Mouse (Mus musculus): Measurements from ENCODE around the gene Slc9a3. TPM values are rescaled to one million over a fixed set of nuclear protein-coding genes. Genes with fewer than 3 reads are reported as not detected.

The Slc9a3 gene
- polyA plus RNA-seq, 1 experiment, result not detected

- Histone ChIP-seq H3K9me3 (no peaks in the 10 kb centered on the region), H3K27me3 (replicated peaks) (peaks cover 18% of the 10 kb centered on the region), H3K4me3 (replicated peaks) (no peak overlapping the region), H3K36me3 (replicated peaks; ENCODE audit: low read length) (no peaks in the 10 kb centered on the region), H3K4me1 (no peaks in the 10 kb centered on the region)
- TF ChIP-seq FLI1 (IDR thresholded peaks at IDR 0.05; ENCODE audit: low read length), result no peak
- no peak for TF ChIP-seq GATA1 (IDR thresholded peaks at IDR 0.05; ENCODE audit: borderline replicate concordance, low read length)
Measured at GRCm38 (mm10) chr13:74104417-74104816, 16.8 kb upstream of the Slc9a3 start.

DNA sequence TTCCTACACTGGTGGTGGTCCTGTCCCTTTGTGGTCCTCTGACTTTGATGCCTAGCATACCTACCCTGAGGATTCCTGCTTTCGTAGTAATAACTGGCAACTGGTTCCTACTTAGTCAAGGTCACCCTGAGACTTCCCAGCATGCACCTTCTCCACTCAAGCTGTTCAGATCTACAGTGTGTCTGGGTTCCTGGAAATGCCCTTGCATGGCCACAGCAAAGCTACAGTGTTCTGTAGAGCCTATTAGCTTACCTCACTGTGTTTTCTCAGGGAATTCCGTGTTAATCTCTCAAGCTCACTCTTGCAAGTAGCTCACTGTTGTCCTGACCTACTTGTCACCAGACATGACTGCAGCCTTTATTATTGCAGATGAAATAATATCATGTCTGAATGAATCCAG is 13.8 kb upstream of the Slc9a3 start:
- Histone ChIP-seq H3K36me3 (replicated peaks; ENCODE audit: low read length) (no peaks in the 10 kb centered on the region), H3K9me3 (peaks cover 10% of the 10 kb centered on the region), H3K4me1 (no peaks in the 10 kb centered on the region), H3K27me3 (replicated peaks) (peaks cover 20% of the 10 kb centered on the region), H3K4me3 (replicated peaks) (no peak overlapping the region)
- TF ChIP-seq GATA1 (IDR thresholded peaks at IDR 0.05; ENCODE audit: borderline replicate concordance, low read length) (no peak), FLI1 (IDR thresholded peaks at IDR 0.05; ENCODE audit: low read length) (no peak)

- H3K4me3 ChIP-seq (replicated peaks), result no peak overlapping the region
- H3K36me3 ChIP-seq (replicated peaks; ENCODE audit: low read length), result no peaks in the 10 kb centered on the region
- peaks cover 14% of the 10 kb centered on the region for H3K9me3 ChIP-seq
- no peak for TF ChIP-seq GATA1 (IDR thresholded peaks at IDR 0.05; ENCODE audit: borderline replicate concordance, low read length)
- TF ChIP-seq FLI1 (IDR thresholded peaks at IDR 0.05; ENCODE audit: low read length), result no peak
- no peaks in the 10 kb centered on the region for H3K4me1 ChIP-seq
- H3K27me3 ChIP-seq (replicated peaks), result peaks cover 40% of the 10 kb centered on the region
Measured at GRCm38 (mm10) chr13:74112593-74112992, 8.7 kb upstream of the Slc9a3 start.

- H3K9me3 ChIP-seq, result peaks cover 14% of the 10 kb centered on the region
- no peaks in the 10 kb centered on the region for H3K36me3 ChIP-seq (replicated peaks; ENCODE audit: low read length)
- TF ChIP-seq FLI1 (IDR thresholded peaks at IDR 0.05; ENCODE audit: low read length) (no peak), GATA1 (IDR thresholded peaks at IDR 0.05; ENCODE audit: borderline replicate concordance, low read length) (no peak)
- peaks cover 46% of the 10 kb centered on the region for H3K27me3 ChIP-seq (replicated peaks)
- H3K4me3 ChIP-seq (replicated peaks), result no peak overlapping the region
- no peaks in the 10 kb centered on the region for H3K4me1 ChIP-seq
Measured at GRCm38 (mm10) chr13:74113626-74114191, 7.5 kb upstream of the Slc9a3 start.

DNA sequence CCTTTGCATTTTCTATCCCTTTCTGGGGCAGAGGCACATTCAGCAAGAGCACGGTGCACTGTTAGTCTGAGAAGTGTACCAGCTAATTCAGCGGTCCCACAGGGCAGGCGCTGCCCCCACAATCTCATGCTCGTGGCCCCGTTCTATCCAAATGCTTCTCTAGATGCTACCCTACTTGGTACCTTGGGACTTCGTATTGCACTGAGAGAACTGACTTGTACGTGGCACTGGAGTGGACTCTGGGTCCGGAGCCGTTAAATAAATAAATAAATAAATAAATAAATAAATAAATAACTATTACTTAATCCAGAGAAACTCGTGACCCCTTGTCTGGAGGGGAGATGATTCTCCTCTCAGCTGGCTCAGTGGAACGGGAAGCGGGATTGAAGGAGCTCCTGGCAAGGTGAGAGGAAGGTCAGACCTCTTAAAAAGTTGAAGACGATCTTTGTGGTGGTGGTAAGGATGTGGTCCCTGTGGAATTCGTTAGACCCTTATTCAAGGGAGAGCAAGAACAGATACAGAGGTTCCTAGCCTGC is 606 bp downstream of the Slc9a3 start:
- Histone ChIP-seq H3K4me3 (replicated peaks) (no peak overlapping the region), H3K27me3 (replicated peaks) (peaks cover 82% of the 10 kb centered on the region), H3K36me3 (replicated peaks; ENCODE audit: low read length) (no peaks in the 10 kb centered on the region), H3K9me3 (no peaks in the 10 kb centered on the region), H3K4me1 (peaks cover 8% of the 10 kb centered on the region)
- TF ChIP-seq FLI1 (IDR thresholded peaks at IDR 0.05; ENCODE audit: low read length) (no peak), GATA1 (IDR thresholded peaks at IDR 0.05; ENCODE audit: borderline replicate concordance, low read length) (no peak)

GRCm38 (mm10) chr13:74122632-74123031 is 1.4 kb downstream of the Slc9a3 start:
- Histone ChIP-seq H3K36me3 (replicated peaks; ENCODE audit: low read length) (no peaks in the 10 kb centered on the region), H3K4me3 (replicated peaks) (no peak overlapping the region), H3K27me3 (replicated peaks) (peaks cover 85% of the 10 kb centered on the region), H3K4me1 (peaks cover 8% of the 10 kb centered on the region), H3K9me3 (no peaks in the 10 kb centered on the region)
- TF ChIP-seq GATA1 (IDR thresholded peaks at IDR 0.05; ENCODE audit: borderline replicate concordance, low read length), result no peak
- no peak for TF ChIP-seq FLI1 (IDR thresholded peaks at IDR 0.05; ENCODE audit: low read length)

DNA sequence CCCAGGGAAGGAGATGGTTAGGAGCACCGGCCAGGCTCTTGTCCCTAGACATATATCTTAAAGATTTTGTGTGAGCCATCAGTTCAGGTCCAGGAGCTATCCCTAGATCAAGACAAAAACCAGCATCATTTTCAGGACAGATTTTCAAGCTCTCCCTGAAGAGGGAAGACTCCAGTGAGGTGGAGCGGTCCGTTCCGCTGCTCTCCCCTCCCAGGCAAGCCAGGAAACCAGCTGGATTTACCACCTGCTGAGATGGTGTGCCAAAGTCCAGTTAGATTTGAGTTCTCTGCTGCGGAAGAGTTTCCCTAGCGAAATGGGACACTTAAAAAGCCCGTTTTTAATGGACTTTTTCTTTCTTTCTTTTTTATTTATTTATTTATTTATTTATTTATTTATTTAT is 6.3 kb downstream of the Slc9a3 start:
- peaks cover 67% of the 10 kb centered on the region for H3K27me3 ChIP-seq (replicated peaks)
- no peaks in the 10 kb centered on the region for H3K36me3 ChIP-seq (replicated peaks; ENCODE audit: low read length)
- H3K4me3 ChIP-seq (replicated peaks), result no peak overlapping the region
- TF ChIP-seq FLI1 (IDR thresholded peaks at IDR 0.05; ENCODE audit: low read length) (no peak), GATA1 (IDR thresholded peaks at IDR 0.05; ENCODE audit: borderline replicate concordance, low read length) (no peak)
- no peaks in the 10 kb centered on the region; the same call in 1 of the 2 replicates for H3K4me1 ChIP-seq
- no peaks in the 10 kb centered on the region for H3K9me3 ChIP-seq

- H3K9me3 ChIP-seq, result no peaks in the 10 kb centered on the region
- H3K4me3 ChIP-seq (replicated peaks), result no peak overlapping the region
- no peaks in the 10 kb centered on the region for H3K36me3 ChIP-seq (replicated peaks; ENCODE audit: low read length)
- no peaks in the 10 kb centered on the region; the same call in 1 of the 2 replicates for H3K4me1 ChIP-seq
- TF ChIP-seq FLI1 (IDR thresholded peaks at IDR 0.05; ENCODE audit: low read length) (no peak), GATA1 (IDR thresholded peaks at IDR 0.05; ENCODE audit: borderline replicate concordance, low read length) (no peak)
- H3K27me3 ChIP-seq (replicated peaks), result peaks cover 47% of the 10 kb centered on the region
Measured at GRCm38 (mm10) chr13:74129909-74130308, 8.7 kb downstream of the Slc9a3 start.

- Histone ChIP-seq H3K27me3 (replicated peaks) (peaks cover 6% of the 10 kb centered on the region), H3K36me3 (replicated peaks; ENCODE audit: low read length) (no peaks in the 10 kb centered on the region), H3K9me3 (no peaks in the 10 kb centered on the region), H3K4me3 (replicated peaks) (no peak overlapping the region), H3K4me1 (peaks cover 10% of the 10 kb centered on the region)
- TF ChIP-seq FLI1 (IDR thresholded peaks at IDR 0.05; ENCODE audit: low read length) (no peak), GATA1 (IDR thresholded peaks at IDR 0.05; ENCODE audit: borderline replicate concordance, low read length) (no peak)
Measured at GRCm38 (mm10) chr13:74138906-74139647, 17.8 kb downstream of the Slc9a3 start.

- H3K4me3 ChIP-seq (replicated peaks), result no peak overlapping the region
- H3K4me1 ChIP-seq, result peaks cover 10% of the 10 kb centered on the region
- TF ChIP-seq GATA1 (IDR thresholded peaks at IDR 0.05; ENCODE audit: borderline replicate concordance, low read length) (no peak), FLI1 (IDR thresholded peaks at IDR 0.05; ENCODE audit: low read length) (no peak)
Measured at GRCm38 (mm10) chr13:74140793-74141192, 19.5 kb downstream of the Slc9a3 start.

More at GRCm38 (mm10) chr13:74140793-74141192, 19.5 kb downstream of the Slc9a3 start:
- H3K27me3 ChIP-seq (replicated peaks), result peaks cover 6% of the 10 kb centered on the region
- H3K9me3 ChIP-seq, result no peaks in the 10 kb centered on the region
- H3K36me3 ChIP-seq (replicated peaks; ENCODE audit: low read length), result no peaks in the 10 kb centered on the region

Measured in megakaryocyte, embryonic 14.5 days (primary cell).